Mouse (Mus musculus) CH12.LX (cell line): Measurements from ENCODE around the gene Naa38. TPM values are rescaled to one million over a fixed set of nuclear protein-coding genes. Genes with fewer than 3 reads are reported as not detected.

Experiments
- DNase-seq: peaks from one replicate; pipeline ENCODE4 v3.0.0-alpha.2; 2013; ENCODE audit errors: extremely low read depth
- H3K27ac ChIP-seq: 2 replicates; pipeline ENCODE4 v1.5.1; 2012; ENCODE audit warnings: low read depth, mild to moderate bottlenecking, control low read depth, moderate library complexity; ENCODE audit not compliant: insufficient read depth
- H3K27me3 ChIP-seq: replicated peaks from 2 replicates; pipeline ENCODE3; 2012; ENCODE audit warnings: inconsistent platforms
- H3K36me3 ChIP-seq, 2 experiments: replicated peaks in 1 of 2; 2 replicates each; pipeline versions ENCODE3 to v1.6.1; 2012; ENCODE audit warnings: inconsistent platforms in 1 of 2, low read length in 1 of 2, mild to moderate bottlenecking in 1 of 2, mixed read lengths in 1 of 2, moderate library complexity in 1 of 2; ENCODE audit not compliant: control insufficient read depth in 1 of 2, insufficient read depth in 1 of 2
- H3K4me1 ChIP-seq, 2 experiments: 2 replicates each; pipeline ENCODE4 v1.6.1; 2012; ENCODE audit warnings: inconsistent platforms in 1 of 2, moderate library complexity in 1 of 2; ENCODE audit not compliant: insufficient read depth in 2 of 2, control insufficient read depth in 1 of 2
- H3K4me2 ChIP-seq: 2 replicates; pipeline ENCODE4 v1.6.1; 2012; ENCODE audit warnings: low read depth, mild to moderate bottlenecking, control low read depth; ENCODE audit not compliant: poor library complexity, insufficient read depth, severe bottlenecking
- H3K4me3 ChIP-seq, 3 experiments: fragments of 150-350 bp in 1 of 3; sonication (generic) in 1 of 3; replicated peaks in 1 of 3; 2 replicates each; pipeline versions ENCODE3 to v1.5.1; 2011 to 2012; ENCODE audit warnings: low read depth in 2 of 3, low read length in 2 of 3, mild to moderate bottlenecking in 2 of 3, moderate library complexity in 2 of 3, control low read depth in 1 of 3, improper control_type of control experiment in 1 of 3, inconsistent platforms in 1 of 3, mixed read lengths in 1 of 3; ENCODE audit not compliant: poor library complexity in 1 of 3
- H3K79me2 ChIP-seq: replicated peaks from 2 replicates; pipeline ENCODE4 v1.6.1; 2012; ENCODE audit warnings: mild to moderate bottlenecking, moderate library complexity; ENCODE audit not compliant: control insufficient read depth, poor library complexity, insufficient read depth, severe bottlenecking; ENCODE audit errors: extremely low read depth
- H3K9ac ChIP-seq: 2 replicates; pipeline ENCODE4 v1.6.1; 2012; ENCODE audit warnings: low read depth, mild to moderate bottlenecking, control low read depth, moderate library complexity; ENCODE audit not compliant: insufficient read depth
- H3K9me3 ChIP-seq: replicated peaks from 2 replicates; pipeline ENCODE3; 2012; ENCODE audit warnings: low read length, inconsistent platforms, mixed read lengths
- BHLHE40 ChIP-seq: IDR thresholded peaks from 2 replicates; pipeline ENCODE4 v1.6.1; 2011; ENCODE audit warnings: mild to moderate bottlenecking, low read depth, low read length, improper control_type of control experiment
- CHD2 ChIP-seq: IDR thresholded peaks from 2 replicates; pipeline ENCODE4 v1.6.1; 2011; ENCODE audit warnings: low read length, improper control_type of control experiment
- CTCF ChIP-seq, 2 experiments: IDR thresholded peaks in 1 of 2; conservative IDR thresholded peaks in 1 of 2; 2 replicates each; pipeline ENCODE4 v1.5.1; 2011 to 2012; ENCODE audit warnings: low read depth in 2 of 2, low read length in 2 of 2, improper control_type of control experiment in 1 of 2, inconsistent platforms in 1 of 2, mild to moderate bottlenecking in 1 of 2, moderate library complexity in 1 of 2
- E2F4 ChIP-seq: IDR thresholded peaks from 2 replicates; pipeline ENCODE4 v1.6.1; 2011; ENCODE audit warnings: low read depth, low read length, improper control_type of control experiment; ENCODE audit not compliant: insufficient replicate concordance
- ELF1 ChIP-seq: IDR thresholded peaks from 2 replicates; pipeline ENCODE4 v1.6.1; 2014; ENCODE audit warnings: low read depth, mild to moderate bottlenecking, inconsistent platforms, low read length, improper control_type of control experiment
- EP300 ChIP-seq: IDR thresholded peaks from 2 replicates; pipeline ENCODE4 v1.6.1; 2011; ENCODE audit warnings: low read length, improper control_type of control experiment
- ETS1 ChIP-seq: conservative IDR thresholded peaks from 2 replicates; pipeline ENCODE4 v1.6.1; 2012; ENCODE audit warnings: low read depth, mild to moderate bottlenecking, inconsistent platforms, low read length, improper control_type of control experiment, moderate library complexity
- HCFC1 ChIP-seq: IDR thresholded peaks from 2 replicates; pipeline ENCODE4 v1.6.1; 2012; ENCODE audit warnings: low read depth, mild to moderate bottlenecking, inconsistent platforms, low read length, improper control_type of control experiment
- IRF4 ChIP-seq: IDR thresholded peaks from 2 replicates; pipeline ENCODE4 v1.6.1; 2014; ENCODE audit warnings: low read depth, mild to moderate bottlenecking, inconsistent platforms, low read length, improper control_type of control experiment
- MAFK ChIP-seq: IDR thresholded peaks from 2 replicates; pipeline ENCODE4 v1.6.1; 2011; ENCODE audit warnings: low read length, improper control_type of control experiment; ENCODE audit not compliant: insufficient replicate concordance
- MAX ChIP-seq: IDR thresholded peaks from 2 replicates; pipeline ENCODE4 v1.6.1; 2011; ENCODE audit warnings: low read length, improper control_type of control experiment
- MAZ ChIP-seq: IDR thresholded peaks from 2 replicates; pipeline ENCODE4 v1.6.1; 2012; ENCODE audit warnings: low read depth, mild to moderate bottlenecking, inconsistent platforms, low read length, improper control_type of control experiment, moderate library complexity
- MEF2A ChIP-seq: IDR thresholded peaks from 2 replicates; pipeline ENCODE4 v1.6.1; 2014; ENCODE audit warnings: low read depth, mild to moderate bottlenecking, inconsistent platforms, low read length, improper control_type of control experiment, borderline replicate concordance
- MXI1 ChIP-seq: IDR thresholded peaks from 2 replicates; pipeline ENCODE4 v1.6.1; 2011; ENCODE audit warnings: mild to moderate bottlenecking, low read depth, low read length, improper control_type of control experiment
- MYC ChIP-seq: IDR thresholded peaks from 2 replicates; pipeline ENCODE4 v1.6.1; 2011; ENCODE audit warnings: low read depth, mild to moderate bottlenecking, improper control_type of control experiment, low read length
- NELFE ChIP-seq: IDR thresholded peaks from 2 replicates; pipeline ENCODE4 v1.6.1; 2011; ENCODE audit warnings: low read depth, low read length, improper control_type of control experiment
- NRF1 ChIP-seq: IDR thresholded peaks from 2 replicates; pipeline ENCODE4 v1.6.1; 2014; ENCODE audit warnings: low read depth, mild to moderate bottlenecking, inconsistent platforms, low read length, improper control_type of control experiment, moderate library complexity
- PAX5 ChIP-seq: IDR thresholded peaks from 2 replicates; pipeline ENCODE4 v1.6.1; 2012; ENCODE audit warnings: low read length, inconsistent platforms, mixed read lengths
- POLR2A ChIP-seq: IDR thresholded peaks from 2 replicates; pipeline ENCODE4 v1.6.1; 2011; ENCODE audit warnings: low read depth, mild to moderate bottlenecking, improper control_type of control experiment, low read length
- POLR2AphosphoS2 ChIP-seq: IDR thresholded peaks from 2 replicates; pipeline ENCODE4 v1.6.1; 2011; ENCODE audit warnings: low read depth, low read length, improper control_type of control experiment
- RCOR1 ChIP-seq: conservative IDR thresholded peaks from 2 replicates; pipeline ENCODE4 v1.6.1; 2012; ENCODE audit warnings: low read depth, mild to moderate bottlenecking, inconsistent platforms, low read length, improper control_type of control experiment
- SIN3A ChIP-seq: IDR thresholded peaks from 2 replicates; pipeline ENCODE4 v1.6.1; 2012; ENCODE audit warnings: low read length, improper control_type of control experiment, inconsistent platforms
- SMC3 ChIP-seq: IDR thresholded peaks from 2 replicates; pipeline ENCODE4 v1.6.1; 2011; ENCODE audit warnings: low read depth, low read length, improper control_type of control experiment
- TBP ChIP-seq: conservative IDR thresholded peaks from 2 replicates; pipeline ENCODE4 v1.6.1; 2011; ENCODE audit warnings: low read depth, low read length, improper control_type of control experiment
- TCF12 ChIP-seq: IDR thresholded peaks from 2 replicates; pipeline ENCODE4 v1.6.1; 2014; ENCODE audit warnings: low read depth, mild to moderate bottlenecking, inconsistent platforms, low read length, improper control_type of control experiment
- USF1 ChIP-seq: IDR thresholded peaks from 2 replicates; pipeline ENCODE4 v1.6.1; 2014; ENCODE audit warnings: low read depth, mild to moderate bottlenecking, inconsistent platforms, low read length, improper control_type of control experiment
- ZMIZ1 ChIP-seq: IDR thresholded peaks from 2 replicates; pipeline ENCODE4 v1.6.1; 2012; ENCODE audit warnings: low read depth, mild to moderate bottlenecking, inconsistent platforms, low read length, improper control_type of control experiment
- ZNF384 ChIP-seq: IDR thresholded peaks from 2 replicates; pipeline ENCODE4 v1.6.1; 2012; ENCODE audit warnings: low read depth, low read length, improper control_type of control experiment, inconsistent platforms
- dilution Hi-C: fragments of 300-500 bp; cut with MboI; formaldehyde crosslinking; loops from 2 replicates; pipeline ENCODE4 v1.14.3; 2020; ENCODE audit warnings: low sequenced_read_pairs; ENCODE audit not compliant: extremely low pct_unique_long_range_greater_than_20kb, extremely low pct_ligation_motif_present
- in situ Hi-C: fragments of 300-500 bp; cut with MboI; formaldehyde crosslinking; loops from 3 replicates; pipeline ENCODE4 v1.14.3; 2019; ENCODE audit warnings: low sequenced_read_pairs, low pct_ligation_motif_present, low pct_unique_long_range_greater_than_20kb, mixed read lengths
- polyA plus RNA-seq: library from polyadenylated mRNA; unstranded; fragments of >175 nt; gene quantifications from 2 replicates; pipeline ENCODE4 v1.2.1, GENCODE M21; 2012; ENCODE audit warnings: low read depth; ENCODE audit not compliant: insufficient read length
- total RNA-seq, 2 experiments: library from RNA; depleted of rRNA; stranded (reverse); fragments of 300-350 nt in 1 of 2; fragments of >200 nt in 1 of 2; gene quantifications; 2 replicates each; pipeline ENCODE4 v1.2.3; 2012 to 2014

Naa38 gene
- total and polyA plus RNA-seq, 3 experiments, result 153 to 201 (median 193) TPM

DNA sequence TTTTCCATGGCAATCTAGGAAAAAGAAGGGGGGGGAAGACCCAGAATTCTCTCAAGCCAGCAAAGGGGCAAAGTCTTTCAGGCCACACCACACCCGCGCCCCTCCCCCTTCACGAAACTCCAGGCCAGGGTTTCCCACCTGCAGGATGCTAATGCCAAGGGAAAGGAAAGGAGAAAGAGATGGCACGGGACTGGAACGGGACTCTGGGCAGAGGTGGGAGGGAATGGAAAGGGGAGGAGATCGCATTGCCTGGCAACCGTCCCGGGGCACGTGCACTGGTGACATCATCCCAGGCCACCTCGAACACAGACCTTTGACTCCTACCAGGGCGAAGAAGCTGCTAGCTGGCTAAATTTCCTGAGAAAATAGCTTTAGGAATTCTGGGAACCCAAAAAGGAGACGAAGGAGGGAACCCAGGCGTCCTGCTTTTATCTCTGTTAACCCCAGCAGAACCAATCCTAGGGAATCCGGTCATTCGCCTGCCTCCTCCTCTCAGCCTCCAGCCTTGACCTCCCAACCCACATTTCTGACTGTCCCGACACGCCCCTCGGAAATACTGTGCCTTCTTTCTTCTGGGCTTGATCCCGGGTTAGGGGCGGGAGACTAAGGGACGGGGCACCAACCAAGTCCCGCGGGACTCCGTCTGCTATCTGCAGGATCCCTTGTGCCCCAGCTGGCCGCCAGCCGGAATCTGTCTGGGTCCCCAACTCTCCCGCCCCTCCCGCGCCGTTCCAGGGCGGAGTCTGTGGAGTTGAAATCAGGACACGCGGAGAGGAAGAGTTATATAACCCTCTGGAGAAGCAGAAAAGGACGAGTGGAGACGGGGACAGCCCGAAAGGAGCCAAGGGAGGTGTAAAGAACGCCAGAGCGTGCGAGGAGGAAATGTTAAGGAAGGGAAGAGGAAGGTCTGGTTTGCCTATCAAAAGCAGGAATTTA lies 22.4 kb downstream of the Naa38 start (continued):
- TF ChIP-seq USF1, result peak; percentile 24
- peak; percentile 81 for TF ChIP-seq CHD2
- no peak for TF ChIP-seq POLR2AphosphoS2
- TF ChIP-seq PAX5, result no peak
- peak; percentile 81 for TF ChIP-seq SIN3A
- TF ChIP-seq ZNF384, result no peak
- no peak for TF ChIP-seq ELF1
- peak; percentile 56; the same call in 1 of the 2 replicates for TF ChIP-seq MYC
- TF ChIP-seq E2F4, result no peak
- TF ChIP-seq MAFK, result no peak
- peak; percentile 25; the same call in 1 of the 2 replicates for TF ChIP-seq TCF12
- no peak for TF ChIP-seq TBP
- peak; percentile 60; the same call in 1 of the 2 replicates for TF ChIP-seq RCOR1
- TF ChIP-seq MAZ, result peak; percentile 94
- TF ChIP-seq MAX, result peak; percentile 84

DNA sequence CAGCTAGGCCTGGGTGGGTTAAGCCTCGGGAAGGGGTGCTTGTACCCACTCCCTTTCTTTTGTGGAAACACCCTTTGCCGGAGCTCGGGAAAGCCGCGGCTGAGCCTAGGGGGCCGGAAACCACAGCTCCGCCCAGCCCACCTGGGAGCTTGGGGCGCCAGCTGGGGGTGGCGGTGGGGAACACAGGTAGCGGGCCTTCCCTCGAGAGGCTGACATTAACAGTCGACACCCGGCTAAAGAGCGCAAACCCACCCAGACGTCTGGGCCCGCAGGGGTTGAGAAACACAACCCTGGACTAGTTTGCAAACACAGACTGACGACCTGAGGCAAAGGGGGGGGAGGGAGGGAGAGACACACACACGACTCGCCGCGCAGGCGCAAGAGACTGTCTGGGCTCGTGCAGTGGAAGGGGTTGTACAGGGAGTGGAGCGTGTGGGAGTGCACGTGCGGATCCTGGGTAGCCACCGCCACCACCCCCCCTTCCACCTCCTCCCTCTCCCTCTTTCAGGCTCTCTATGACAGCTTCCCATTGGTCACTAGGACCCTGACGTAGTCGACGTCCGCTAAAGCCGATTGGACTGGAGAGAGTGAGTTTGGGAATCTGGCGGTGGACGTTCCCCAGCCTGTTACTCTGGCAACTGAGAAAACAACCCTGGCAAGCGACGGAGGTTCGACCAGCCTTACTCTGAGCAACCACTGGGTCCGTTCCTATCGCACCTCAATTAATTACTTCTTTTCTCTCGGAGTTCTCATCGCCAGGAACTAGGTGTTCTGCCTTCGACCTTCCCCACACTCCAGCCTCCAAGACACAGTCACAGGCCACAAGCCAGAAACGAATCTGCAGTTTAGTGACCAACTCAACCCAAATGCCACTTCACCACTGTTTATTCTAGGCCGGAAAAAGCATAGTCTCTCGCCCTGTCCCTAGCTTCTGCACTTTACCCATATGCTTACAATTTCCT lies 23.5 kb downstream of the Naa38 start:
- Histone ChIP-seq H3K4me1 (peaks cover 23 to 58% of the 10 kb centered on the region in 2 experiments), H3K4me2 (peak overlapping the region; percentile 93), H3K79me2 (no peaks in the 10 kb centered on the region), H3K36me3 (no peaks in the 10 kb centered on the region), H3K4me3 (peak overlapping the region; percentile 36 to 48 (median 38)), H3K9ac (peak overlapping the region; percentile 52), H3K9me3 (no peaks in the 10 kb centered on the region), H3K27me3 (peaks cover 64% of the 10 kb centered on the region), H3K27ac (peak overlapping the region; percentile 29; the same call in 1 of the 2 replicates)
- TF ChIP-seq BHLHE40, result peak; percentile 100
- TF ChIP-seq RCOR1, result no peak; the same call in 1 of the 2 replicates
- TF ChIP-seq ETS1, result peak; percentile 90
- TF ChIP-seq HCFC1, result 0 out of 2 replicates have a peak, but pooled peaks have one; percentile 36
- TF ChIP-seq MYC, result peak; percentile 86
- peak; percentile 82 for TF ChIP-seq IRF4
- TF ChIP-seq TCF12, result peak; percentile 47
- TF ChIP-seq ZMIZ1, result no peak; the same call in 1 of the 2 replicates
- no peak; the same call in 1 of the 2 replicates for TF ChIP-seq MEF2A
- peak; percentile 27 for TF ChIP-seq EP300
- peak; percentile 94; the same call in 1 of the 2 replicates for TF ChIP-seq MAZ
- TF ChIP-seq MAX, result peak; percentile 87
- TF ChIP-seq CTCF (conservative IDR thresholded peaks at IDR 0.05 in 1 of 2, IDR thresholded peaks at IDR 0.05 in 1 of 2; ENCODE audit: low read depth in 2 of 2, low read length in 2 of 2), result 0 out of 4 replicates have a peak, but pooled peaks of 1 of the 2 experiments have one; percentile 15
- no peak for TF ChIP-seq ZNF384
- TF ChIP-seq MAFK, result no peak
- TF ChIP-seq POLR2A, result peak; percentile 51
- 0 out of 2 replicates have a peak, but pooled peaks have one; percentile 10 for TF ChIP-seq SMC3
- TF ChIP-seq CHD2, result peak; percentile 79
- peak; percentile 84 for TF ChIP-seq MXI1
- TF ChIP-seq TBP, result 0 out of 2 replicates have a peak, but pooled peaks have one; percentile 6
- peak; percentile 86 for TF ChIP-seq NRF1
- TF ChIP-seq NELFE, result peak; percentile 46; the same call in 1 of the 2 replicates
- TF ChIP-seq SIN3A, result peak; percentile 83
- peak; percentile 88 for DNase-seq
- dilution Hi-C loops, result no loop called here
- in situ Hi-C loops, result no loop called here
